ENCODE assay signal across 9 mouse cellular contexts in the genomic region with DNA sequence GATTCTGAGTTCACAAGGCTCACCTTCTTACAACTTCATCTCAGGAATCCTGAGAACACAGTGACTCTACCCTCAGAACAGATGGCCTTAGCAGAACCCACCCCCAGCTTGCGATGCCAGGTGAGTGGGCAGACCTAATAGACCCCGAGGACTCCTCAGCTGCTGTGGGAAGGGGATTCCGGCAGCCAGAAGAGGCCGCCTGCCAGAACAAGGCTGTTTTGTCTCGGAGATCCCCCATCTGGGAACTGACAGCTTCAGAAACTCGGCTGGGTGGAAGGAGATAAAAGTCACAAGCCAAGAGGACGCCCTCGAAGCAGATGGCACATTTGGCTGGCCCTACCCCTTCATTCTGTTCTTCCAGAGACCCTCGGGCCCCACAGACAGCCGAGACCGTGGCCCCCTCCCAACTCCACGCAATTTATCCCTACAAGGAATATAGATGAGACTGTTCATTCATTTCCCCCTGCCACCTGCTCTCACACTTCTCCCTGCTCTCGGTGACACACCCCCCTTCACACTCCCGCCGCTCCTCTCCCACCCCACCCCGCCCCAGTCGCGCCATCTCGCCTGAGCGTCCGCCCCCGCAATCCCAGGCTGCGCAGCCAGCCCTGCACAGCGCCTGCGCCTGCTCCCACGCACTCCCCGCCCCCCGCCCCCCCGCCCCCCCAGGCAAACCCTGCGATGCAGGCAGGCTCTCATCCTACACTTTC. TPM values are rescaled to one million over a fixed set of nuclear protein-coding genes. Genes with fewer than 3 reads are reported as not detected.
DNase-seq lines count a peak whose midpoint lies in the region; ATAC-seq and TF ChIP-seq lines count a peak whose summit lies in the region.
"Had no signal": no experiment of that assay in that cellular context is flagged by ENCODE, and none has a peak within 500 bp of the region (broad histone marks: within the 10 kb centered on the region; RNA-seq: fewer than 3 reads in every experiment).

Gene Optc (minus strand): TSS at position 51 of the 710 bp plus-strand sequence.

- peak in 1 of 2 experiments; percentile 58 for DNase-seq in heart, adult 2 months
- no peak for DNase-seq in heart, adult 18-20 months
- DNase-seq in ZHBTc4 (ENCODE audit: low read depth, low spot score): peak; percentile 66
- DNase-seq in left cerebral cortex, postnatal 36 days (ENCODE audit: low spot score in 2 of 2): peak; percentile 74 to 82
- peak; percentile 22 to 48 for DNase-seq in thymus, postnatal 36 days

- H3K36me3 ChIP-seq in heart, adult 2 months (ENCODE audit: control insufficient read depth, insufficient read depth, low read length): no peaks in the 10 kb centered on the region
- H3K36me3 ChIP-seq in embryonic facial prominence, embryonic 13.5 days: no peaks in the 10 kb centered on the region
- no peaks in the 10 kb centered on the region for H3K36me3 ChIP-seq in hindbrain, embryonic 15.5 days
- H3K36me3 ChIP-seq in midbrain, embryonic 15.5 days (replicated peaks): no peaks in the 10 kb centered on the region

- WGBS in heart, adult 2 months: 8% methylated on average over 30 of the region's 30 CpGs
- WGBS in embryonic facial prominence, embryonic 13.5 days: 2% methylated on average over 30 of the region's 30 CpGs
- WGBS in hindbrain, embryonic 15.5 days: 2% methylated on average over 30 of the region's 30 CpGs
- 1% methylated on average over 25 of the region's 30 CpGs for WGBS in midbrain, embryonic 15.5 days

- no peaks in the 10 kb centered on the region for H3K79me2 ChIP-seq in heart, adult 2 months (replicated peaks; ENCODE audit: control insufficient read depth, insufficient read depth, low read length)

- TF ChIP-seq CTCF in heart, adult 2 months (IDR thresholded peaks at IDR 0.05): no peak

- TF ChIP-seq POLR2A in heart, adult 2 months (IDR thresholded peaks at IDR 0.05; ENCODE audit: insufficient read depth, low read depth, low read length): no peak

- H3K9me3 ChIP-seq in embryonic facial prominence, embryonic 13.5 days: no peaks in the 10 kb centered on the region
- no peaks in the 10 kb centered on the region for H3K9me3 ChIP-seq in hindbrain, embryonic 15.5 days
- H3K9me3 ChIP-seq in midbrain, embryonic 15.5 days: no peaks in the 10 kb centered on the region

- no peaks in the 10 kb centered on the region for H3K27me3 ChIP-seq in heart, adult 2 months (ENCODE audit: control insufficient read depth, insufficient read depth, low read length)
- H3K27me3 ChIP-seq in embryonic facial prominence, embryonic 13.5 days: peaks cover 13% of the 10 kb centered on the region
- no peaks in the 10 kb centered on the region for H3K27me3 ChIP-seq in hindbrain, embryonic 15.5 days
- H3K27me3 ChIP-seq in midbrain, embryonic 15.5 days (replicated peaks): no peaks in the 10 kb centered on the region
- H3K27me3 ChIP-seq: Patski had no signal

- peak within 1 kb of the TSS; percentile 93 for H3K4me2 ChIP-seq in embryonic facial prominence, embryonic 13.5 days
- peak within 1 kb of the TSS; percentile 90 for H3K4me2 ChIP-seq in hindbrain, embryonic 15.5 days
- peak within 1 kb of the TSS; percentile 80 for H3K4me2 ChIP-seq in midbrain, embryonic 15.5 days

- H3K9ac ChIP-seq in heart, adult 2 months (ENCODE audit: low read depth, low read length): peak within 1 kb of the TSS; percentile 42
- H3K9ac ChIP-seq in embryonic facial prominence, embryonic 13.5 days: peak within 1 kb of the TSS; percentile 71
- peak within 1 kb of the TSS; percentile 64 for H3K9ac ChIP-seq in hindbrain, embryonic 15.5 days
- H3K9ac ChIP-seq in midbrain, embryonic 15.5 days: peak within 1 kb of the TSS; percentile 36

- H3K4me3 ChIP-seq in heart, adult 2 months: peak within 1 kb of the TSS; percentile 32
- H3K4me3 ChIP-seq in embryonic facial prominence, embryonic 13.5 days: peak within 1 kb of the TSS; percentile 44
- peak within 1 kb of the TSS; percentile 42 for H3K4me3 ChIP-seq in hindbrain, embryonic 15.5 days
- H3K4me3 ChIP-seq in midbrain, embryonic 15.5 days: peak within 1 kb of the TSS; percentile 43

- TF ChIP-seq EP300 in heart, adult 2 months (IDR thresholded peaks at IDR 0.05; ENCODE audit: insufficient read depth, low read depth, low read length): no peak

- peak; percentile 58 for ATAC-seq in embryonic facial prominence, embryonic 13.5 days (ENCODE audit: insufficient number of reproducible peaks, insufficient read depth, low FRiP score, low TSS enrichment, low read depth)
- peak; percentile 89 for ATAC-seq in hindbrain, embryonic 15.5 days (ENCODE audit: low FRiP score, low read depth)
- peak; percentile 87 for ATAC-seq in midbrain, embryonic 15.5 days (replicated peaks)
- ATAC-seq: Patski had no signal

- intact Hi-C loops in heart, adult 2 months (cut with DNase I): no loop called here
- intact Hi-C loops in left cerebral cortex, postnatal 36 days (cut with DNase I): no loop called here

- peak within 1 kb of the TSS; percentile 54 for H3K27ac ChIP-seq in heart, adult 2 months
- H3K27ac ChIP-seq in embryonic facial prominence, embryonic 13.5 days: peak within 1 kb of the TSS; percentile 78
- H3K27ac ChIP-seq in hindbrain, embryonic 15.5 days (replicated peaks): peak within 1 kb of the TSS; percentile 85
- peak within 1 kb of the TSS; percentile 71 for H3K27ac ChIP-seq in midbrain, embryonic 15.5 days

- peaks cover 8% of the 10 kb centered on the region for H3K4me1 ChIP-seq in heart, adult 2 months (ENCODE audit: control insufficient read depth, insufficient read depth, low read length)
- peaks cover 27% of the 10 kb centered on the region for H3K4me1 ChIP-seq in embryonic facial prominence, embryonic 13.5 days
- peaks cover 33% of the 10 kb centered on the region for H3K4me1 ChIP-seq in hindbrain, embryonic 15.5 days (replicated peaks)
- peaks cover 24% of the 10 kb centered on the region for H3K4me1 ChIP-seq in midbrain, embryonic 15.5 days

RNA-seq across cellular contexts. Expression of gene Optc, which starts in this region (rescaled TPM):
- under 1 TPM; 0.34 to 0.36 TPM for total RNA-seq in heart, adult 2 months (2021)
- polyA plus RNA-seq in heart, adult 2 months (2012; rRNA removed): 1.00 and 2.4 TPM in 2 replicates
- under 1 TPM; 0.23 to 0.37 TPM for total RNA-seq in heart, adult 18-20 months (2021)
- 0.81 and 1.0 TPM in 2 replicates for polyA plus RNA-seq in embryonic facial prominence, embryonic 13.5 days (2015; fragmentation: Nextera tagmentation; extraction: Ambion mirVana)
- polyA plus RNA-seq in hindbrain, embryonic 15.5 days (2015; fragmentation: Nextera tagmentation; extraction: Ambion mirVana): 3.0 and 3.9 TPM in 2 replicates
- 1 to 10 TPM in 1 of 2 experiments, under 1 TPM in 1; 0.37 to 1.4 TPM for total RNA-seq in left cerebral cortex, postnatal 36 days (2021)
- 2.8 and 3.7 TPM in 2 replicates for polyA plus RNA-seq in midbrain, embryonic 15.5 days (2015; fragmentation: Nextera tagmentation; extraction: Ambion mirVana)

Comparison
In these comparisons a context has a peak if more than half of its experiments do, and no peak if none do; other contexts are left out.
1. DNase-seq: peak in ZHBTc4 (single experiment), left cerebral cortex, postnatal 36 days (2 of 2) and thymus, postnatal 36 days (2 of 2); none in heart, adult 18-20 months (0 of 2).
2. Peak in every context shown above with its lines, with median percentiles within 50 percentile points of each other: H3K27ac ChIP-seq, H3K4me3 ChIP-seq, H3K9ac ChIP-seq, ATAC-seq and H3K4me2 ChIP-seq.